Mouse (Mus musculus) ES-Bruce4 (cell line): ENCODE results near the gene Heatr5b. TPM values are rescaled to one million over a fixed set of nuclear protein-coding genes. Genes with fewer than 3 reads are reported as not detected.
A peak's percentile ranks its signal among the peaks of the same experiment; 100 is the strongest.

Experiments used
- H3K27ac ChIP-seq: 2 replicates; pipeline ENCODE4 v1.5.1; 2012; ENCODE audit warnings: low read length, inconsistent platforms; ENCODE audit not compliant: insufficient read depth
- H3K27me3 ChIP-seq: 2 replicates; pipeline ENCODE4 v1.6.1; 2012; ENCODE audit warnings: mild to moderate bottlenecking, low read length, inconsistent platforms; ENCODE audit not compliant: control insufficient read depth, poor library complexity, insufficient read depth, severe bottlenecking
- H3K36me3 ChIP-seq: 2 replicates; pipeline ENCODE4 v1.6.1; 2012; ENCODE audit warnings: inconsistent platforms, mild to moderate bottlenecking, low read length, moderate library complexity; ENCODE audit not compliant: control insufficient read depth, poor library complexity, insufficient read depth, severe bottlenecking
- H3K4me1 ChIP-seq: one replicate; pipeline ENCODE4 v1.8.1; 2011; ENCODE audit warnings: low read length; ENCODE audit not compliant: control insufficient read depth, insufficient read depth
- H3K4me3 ChIP-seq: 2 replicates; pipeline ENCODE4 v1.5.1; 2011; ENCODE audit warnings: low read depth, mild to moderate bottlenecking, low read length
- H3K9ac ChIP-seq: 2 replicates; pipeline ENCODE4 v1.6.1; 2012; ENCODE audit warnings: low read depth, mild to moderate bottlenecking, inconsistent platforms; ENCODE audit not compliant: poor library complexity, severe bottlenecking
- H3K9me3 ChIP-seq: replicated peaks from 2 replicates; pipeline ENCODE4 v1.6.1; 2012; ENCODE audit warnings: mild to moderate bottlenecking, low read length, inconsistent platforms; ENCODE audit not compliant: control insufficient read depth, poor library complexity, insufficient read depth, severe bottlenecking
- CTCF ChIP-seq: IDR thresholded peaks from one replicate; pipeline ENCODE4 v1.8.1; 2011; ENCODE audit warnings: low read depth, low read length
- EP300 ChIP-seq: IDR thresholded peaks from 2 replicates; pipeline ENCODE4 v1.6.1; 2011; ENCODE audit warnings: low read depth, low read length; ENCODE audit not compliant: insufficient read depth
- POLR2A ChIP-seq: IDR thresholded peaks from one replicate; pipeline ENCODE4 v1.8.1; 2011; ENCODE audit warnings: low read length; ENCODE audit not compliant: insufficient read depth
- polyA plus RNA-seq: library from polyadenylated mRNA; stranded (reverse); fragments of >200 nt; gene quantifications from 2 replicates; pipeline ENCODE4 v1.2.4, GENCODE M21; 2011; ENCODE audit warnings: low read depth; ENCODE audit not compliant: missing spikeins, insufficient read depth, insufficient read length

Heatr5b gene
- polyA plus RNA-seq, 1 experiment, result 28.4 TPM

GRCm38 (mm10) chr17:78763272-78763671 lies 71.9 kb downstream of the Heatr5b start:
- H3K4me3 ChIP-seq, result no peak overlapping the region
- H3K27me3 ChIP-seq, result no peaks in the 10 kb centered on the region
- H3K27ac ChIP-seq, result no peak overlapping the region
- no peak overlapping the region for H3K9ac ChIP-seq
- H3K9me3 ChIP-seq, result no peaks in the 10 kb centered on the region
- no peaks in the 10 kb centered on the region for H3K4me1 ChIP-seq
- TF ChIP-seq CTCF (no peak), EP300 (no peak), POLR2A (no peak)
- no peaks in the 10 kb centered on the region; the same call in 1 of the 2 replicates for H3K36me3 ChIP-seq

GRCm38 (mm10) chr17:78752938-78753655 lies 82.1 kb downstream of the Heatr5b start:
- H3K27me3 ChIP-seq, result no peaks in the 10 kb centered on the region
- no peak overlapping the region for H3K27ac ChIP-seq
- H3K36me3 ChIP-seq, result no peaks in the 10 kb centered on the region
- H3K9ac ChIP-seq, result no peak overlapping the region
- H3K4me3 ChIP-seq, result no peak overlapping the region
- H3K9me3 ChIP-seq, result no peaks in the 10 kb centered on the region
- TF ChIP-seq CTCF (no peak), POLR2A (no peak), EP300 (no peak)
- no peaks in the 10 kb centered on the region for H3K4me1 ChIP-seq

- H3K9ac ChIP-seq, result no peak overlapping the region
- no peaks in the 10 kb centered on the region for H3K27me3 ChIP-seq
- no peak for TF ChIP-seq EP300
- TF ChIP-seq POLR2A, result no peak
- TF ChIP-seq CTCF, result peak; percentile 46
- no peak overlapping the region for H3K27ac ChIP-seq
- H3K9me3 ChIP-seq, result no peaks in the 10 kb centered on the region
- H3K4me3 ChIP-seq, result no peak overlapping the region
- no peaks in the 10 kb centered on the region for H3K36me3 ChIP-seq
- no peaks in the 10 kb centered on the region for H3K4me1 ChIP-seq
Measured at GRCm38 (mm10) chr17:78752064-78752463, 83.1 kb downstream of the Heatr5b start.

DNA sequence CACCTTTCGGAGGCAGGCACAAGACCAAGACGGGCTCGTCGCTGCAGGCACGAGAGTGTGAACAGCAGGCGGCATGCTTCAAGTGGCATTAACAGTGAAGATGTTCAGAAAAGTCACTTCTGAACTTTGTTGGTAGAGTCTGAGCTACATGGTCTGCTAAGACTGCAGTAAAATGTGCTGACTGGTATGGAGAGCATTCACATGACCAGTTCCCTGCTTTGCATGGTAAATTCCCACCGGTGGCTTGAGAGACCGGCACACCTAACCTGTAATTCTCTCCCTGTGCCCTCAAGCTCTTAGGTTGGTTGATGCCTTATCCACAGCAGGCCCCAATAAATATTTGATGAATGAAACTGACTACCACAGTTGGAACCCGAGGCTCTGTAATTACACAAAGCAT lies 86.7 kb downstream of the Heatr5b start:
- H3K4me1 ChIP-seq, result no peaks in the 10 kb centered on the region
- no peaks in the 10 kb centered on the region for H3K36me3 ChIP-seq
- no peaks in the 10 kb centered on the region for H3K9me3 ChIP-seq
- H3K27me3 ChIP-seq, result no peaks in the 10 kb centered on the region
- no peak overlapping the region for H3K9ac ChIP-seq
- no peak overlapping the region for H3K27ac ChIP-seq
- no peak for TF ChIP-seq EP300
- no peak for TF ChIP-seq POLR2A
- TF ChIP-seq CTCF, result no peak
- H3K4me3 ChIP-seq, result no peak overlapping the region

DNA sequence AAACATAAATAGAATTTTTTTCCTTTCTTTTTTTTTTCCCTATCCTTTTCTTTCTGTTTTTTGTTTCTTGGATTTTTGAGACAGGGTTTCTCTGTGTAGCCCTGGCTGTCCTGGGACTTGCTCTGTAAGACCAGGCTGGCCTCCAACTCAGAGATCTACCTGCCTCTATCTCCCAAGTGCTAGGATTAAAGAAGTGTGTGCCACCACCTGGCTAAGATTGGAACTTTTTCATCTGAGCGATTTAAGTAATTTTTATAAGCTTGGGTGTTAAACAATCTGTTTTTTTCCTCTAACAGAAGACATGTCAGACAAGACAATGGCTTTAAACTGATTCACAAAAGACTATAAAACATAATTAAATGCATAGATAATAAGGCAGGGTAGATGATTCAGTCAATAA lies 96.7 kb downstream of the Heatr5b start:
- H3K4me3 ChIP-seq, result no peak overlapping the region
- TF ChIP-seq POLR2A (no peak), CTCF (no peak), EP300 (no peak)
- no peaks in the 10 kb centered on the region for H3K4me1 ChIP-seq
- no peaks in the 10 kb centered on the region for H3K36me3 ChIP-seq
- no peaks in the 10 kb centered on the region for H3K9me3 ChIP-seq
- H3K27ac ChIP-seq, result no peak overlapping the region
- no peak overlapping the region for H3K9ac ChIP-seq
- no peaks in the 10 kb centered on the region for H3K27me3 ChIP-seq

GRCm38 (mm10) chr17:78737771-78738170 lies 97.4 kb downstream of the Heatr5b start:
- Histone ChIP-seq H3K27ac (no peak overlapping the region), H3K4me3 (no peak overlapping the region), H3K9me3 (no peaks in the 10 kb centered on the region), H3K4me1 (no peaks in the 10 kb centered on the region), H3K36me3 (no peaks in the 10 kb centered on the region), H3K9ac (no peak overlapping the region), H3K27me3 (no peaks in the 10 kb centered on the region)
- no peak for TF ChIP-seq CTCF
- TF ChIP-seq EP300, result no peak
- no peak for TF ChIP-seq POLR2A
